Mouse (Mus musculus): ENCODE measurements around the gene Noct. TPM values are rescaled to one million over a fixed set of nuclear protein-coding genes. Genes with fewer than 3 reads are reported as not detected.
"Not testable (repeated sequence)": the region's sequence is repeated elsewhere in the genome, so short reads cannot be mapped to it uniquely, and the experiment has no call there.

Gene Noct
- polyA plus RNA-seq, 2 experiments: 19.0 to 25.5 TPM

DNA sequence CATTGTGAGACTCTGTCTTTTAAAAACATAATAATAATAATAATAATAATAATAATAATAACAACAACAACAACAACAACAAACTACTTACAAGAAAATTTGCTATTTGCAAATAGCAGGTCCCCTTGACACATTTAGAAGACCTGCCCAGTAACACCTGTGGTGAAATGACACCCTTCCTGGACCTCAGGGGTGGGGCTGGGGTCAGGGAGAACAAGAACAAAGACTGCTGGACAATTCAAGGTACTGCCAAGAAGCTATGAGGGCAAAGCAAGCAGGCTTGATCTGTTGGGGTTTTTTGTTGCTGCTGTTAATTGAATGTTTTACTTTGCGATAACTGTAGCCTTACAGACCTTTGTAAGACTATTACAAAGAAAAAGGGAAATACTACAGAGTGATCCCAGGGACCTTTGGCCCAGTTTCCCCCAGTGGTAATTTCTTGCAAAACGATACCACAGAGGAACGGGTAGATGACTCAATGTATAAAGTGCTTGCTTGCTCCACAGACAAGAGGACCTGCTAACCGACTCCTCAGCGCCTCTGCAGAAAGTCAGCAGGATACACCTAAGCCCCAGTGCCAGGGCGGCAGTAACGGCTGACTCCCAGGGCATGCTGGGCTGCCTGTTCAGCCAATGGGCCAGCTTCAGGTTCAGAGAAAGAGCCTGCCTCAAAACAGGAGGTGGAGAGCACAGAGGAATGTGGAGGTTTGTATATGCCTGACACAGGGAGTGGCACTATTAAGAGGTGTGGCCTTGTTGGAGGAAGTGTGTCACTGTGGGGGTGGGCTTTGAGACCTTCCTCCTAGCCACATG lies 14.5 kb upstream of the Noct start:
- TF ChIP-seq EP300 (IDR thresholded peaks at IDR 0.05; ENCODE audit: low read depth) (no peak), CTCF (IDR thresholded peaks at IDR 0.05; ENCODE audit: low read depth) (no peak)
- no peak overlapping the region for H3K9ac ChIP-seq (replicated peaks)
- H3K36me3 ChIP-seq (replicated peaks; ENCODE audit: control insufficient read depth, insufficient read depth, low read depth): no peaks in the 10 kb centered on the region
- H3K9me3 ChIP-seq (ENCODE audit: control insufficient read depth, low read length): no peaks in the 10 kb centered on the region
- no peaks in the 10 kb centered on the region for H3K27me3 ChIP-seq (ENCODE audit: control insufficient read depth, insufficient read depth, low read length)
- DNase-seq (ENCODE audit: low read depth in 3 of 3, low spot score in 3 of 3) (no peak), ATAC-seq (ENCODE audit: insufficient read depth) (peak; percentile 39; the same call in 1 of the 2 replicates)
- H3K27ac ChIP-seq: no peak overlapping the region
- H3K4me3 ChIP-seq (ENCODE audit: insufficient read depth in 1 of 2, low read depth in 2 of 2, low read length in 2 of 2): no peak overlapping the region
- H3K4me2 ChIP-seq (ENCODE audit: low read depth): no peak overlapping the region
- H3K4me1 ChIP-seq (replicated peaks; ENCODE audit: control insufficient read depth in 2 of 2, insufficient read depth in 2 of 2, low read length in 1 of 2): no peaks in the 10 kb centered on the region
- WGBS (ENCODE audit: insufficient replicate concordance): 68% methylated on average over 7 of the region's 7 CpGs

DNA sequence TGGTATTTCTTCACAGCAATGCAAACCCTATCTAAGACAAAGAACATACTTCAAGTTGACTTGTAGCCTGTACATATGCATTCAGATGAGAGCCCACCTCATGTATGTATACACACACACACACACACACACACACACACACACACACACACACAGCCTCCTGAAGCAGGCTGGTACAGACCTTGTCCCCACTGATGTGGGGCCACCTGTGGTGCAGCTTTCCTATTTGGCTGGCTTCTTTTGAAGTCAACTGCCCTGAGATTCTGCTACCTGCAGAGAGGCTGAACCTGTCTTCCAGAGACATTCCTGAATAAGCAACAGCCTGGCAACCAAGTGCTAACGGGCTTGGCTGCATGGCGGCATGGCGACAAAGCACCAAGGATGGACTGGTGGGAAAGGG lies 13.8 kb upstream of the Noct start:
- no peak overlapping the region for H3K4me3 ChIP-seq (ENCODE audit: insufficient read depth in 1 of 2, low read depth in 2 of 2, low read length in 2 of 2)
- no peaks in the 10 kb centered on the region for H3K27me3 ChIP-seq (ENCODE audit: control insufficient read depth, insufficient read depth, low read length)
- H3K27ac ChIP-seq: no peak overlapping the region
- H3K9ac ChIP-seq (replicated peaks): no peak overlapping the region
- no peaks in the 10 kb centered on the region for H3K9me3 ChIP-seq (ENCODE audit: control insufficient read depth, low read length)
- no peak for DNase-seq (ENCODE audit: low read depth in 3 of 3, low spot score in 3 of 3)
- no peak for ATAC-seq (ENCODE audit: insufficient read depth)
- H3K4me2 ChIP-seq (ENCODE audit: low read depth): no peak overlapping the region
- 86% methylated on average over 3 of the region's 3 CpGs for WGBS (ENCODE audit: insufficient replicate concordance)
- no peaks in the 10 kb centered on the region for H3K4me1 ChIP-seq (replicated peaks; ENCODE audit: control insufficient read depth in 2 of 2, insufficient read depth in 2 of 2, low read length in 1 of 2)
- TF ChIP-seq EP300 (IDR thresholded peaks at IDR 0.05; ENCODE audit: low read depth): no peak
- no peak for TF ChIP-seq CTCF (IDR thresholded peaks at IDR 0.05; ENCODE audit: low read depth)
- H3K36me3 ChIP-seq (replicated peaks; ENCODE audit: control insufficient read depth, insufficient read depth, low read depth): no peaks in the 10 kb centered on the region

DNA sequence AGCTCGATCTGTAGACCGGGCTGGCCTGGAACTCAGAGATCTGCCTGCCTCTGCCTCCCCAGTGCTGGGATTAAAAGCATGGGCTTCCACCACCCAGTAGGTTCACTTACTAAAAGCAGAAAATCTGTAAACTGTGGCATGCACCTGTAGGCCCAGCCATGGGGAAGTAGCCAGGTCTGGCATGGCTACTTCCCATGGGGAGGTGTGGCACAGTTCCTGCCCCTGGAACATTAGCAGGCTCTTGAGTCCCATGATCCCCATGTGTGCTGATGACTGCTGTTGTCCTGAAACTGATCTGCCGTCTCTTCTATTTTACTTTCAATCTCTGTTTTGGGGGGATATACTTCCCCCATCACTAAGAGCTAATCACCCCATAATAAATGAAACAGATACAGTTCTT lies 11.1 kb upstream of the Noct start:
- no peak for ATAC-seq (ENCODE audit: insufficient read depth)
- H3K9me3 ChIP-seq (ENCODE audit: control insufficient read depth, low read length): no peaks in the 10 kb centered on the region
- no peaks in the 10 kb centered on the region for H3K4me1 ChIP-seq (replicated peaks; ENCODE audit: control insufficient read depth in 2 of 2, insufficient read depth in 2 of 2, low read length in 1 of 2)
- WGBS (ENCODE audit: insufficient replicate concordance): 67% methylated on average over 3 of the region's 3 CpGs
- no peak for TF ChIP-seq EP300 (IDR thresholded peaks at IDR 0.05; ENCODE audit: low read depth)
- no peak for TF ChIP-seq CTCF (IDR thresholded peaks at IDR 0.05; ENCODE audit: low read depth)
- H3K27ac ChIP-seq: no peak overlapping the region
- no peak overlapping the region for H3K4me2 ChIP-seq (ENCODE audit: low read depth)
- no peak overlapping the region for H3K4me3 ChIP-seq (ENCODE audit: insufficient read depth in 1 of 2, low read depth in 2 of 2, low read length in 2 of 2)
- no peaks in the 10 kb centered on the region for H3K27me3 ChIP-seq (ENCODE audit: control insufficient read depth, insufficient read depth, low read length)
- H3K9ac ChIP-seq (replicated peaks): no peak overlapping the region
- no peaks in the 10 kb centered on the region for H3K36me3 ChIP-seq (replicated peaks; ENCODE audit: control insufficient read depth, insufficient read depth, low read depth)
- no peak for DNase-seq (ENCODE audit: low read depth in 3 of 3, low spot score in 3 of 3)

DNA sequence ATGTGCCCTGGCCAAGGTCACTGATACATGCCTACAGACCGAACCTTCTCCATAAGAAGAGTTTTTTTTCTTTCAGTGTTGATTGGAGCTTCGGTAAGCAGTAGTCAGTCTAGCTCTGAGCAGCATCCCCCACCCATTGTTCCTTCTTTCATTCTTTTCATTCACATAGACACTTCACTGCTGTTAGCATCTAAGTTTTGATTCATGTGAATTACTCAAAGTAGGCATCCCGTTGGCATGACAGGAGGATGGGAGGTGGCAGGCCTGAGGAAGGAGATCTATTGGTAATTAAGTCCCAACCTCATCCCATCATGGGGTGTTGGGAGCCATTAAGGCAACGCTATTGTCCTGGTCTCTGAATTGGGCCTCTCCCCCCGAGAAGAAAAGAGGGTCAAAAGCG lies 8.6 kb upstream of the Noct start:
- Histone ChIP-seq H3K36me3 (replicated peaks; ENCODE audit: control insufficient read depth, insufficient read depth, low read depth) (no peaks in the 10 kb centered on the region), H3K27me3 (ENCODE audit: control insufficient read depth, insufficient read depth, low read length) (no peaks in the 10 kb centered on the region), H3K27ac (no peak overlapping the region), H3K4me2 (ENCODE audit: low read depth) (no peak overlapping the region), H3K9me3 (ENCODE audit: control insufficient read depth, low read length) (no peaks in the 10 kb centered on the region), H3K4me3 (ENCODE audit: insufficient read depth in 1 of 2, low read depth in 2 of 2, low read length in 2 of 2) (no peak overlapping the region), H3K4me1 (replicated peaks; ENCODE audit: control insufficient read depth in 2 of 2, insufficient read depth in 2 of 2, low read length in 1 of 2) (no peaks in the 10 kb centered on the region), H3K9ac (replicated peaks) (no peak overlapping the region)
- ATAC-seq (ENCODE audit: insufficient read depth): no peak
- 55% methylated on average over 5 of the region's 6 CpGs for WGBS (ENCODE audit: insufficient replicate concordance)
- TF ChIP-seq CTCF (IDR thresholded peaks at IDR 0.05; ENCODE audit: low read depth) (no peak), EP300 (IDR thresholded peaks at IDR 0.05; ENCODE audit: low read depth) (no peak)
- DNase-seq (ENCODE audit: low read depth in 3 of 3, low spot score in 3 of 3): no peak

DNA sequence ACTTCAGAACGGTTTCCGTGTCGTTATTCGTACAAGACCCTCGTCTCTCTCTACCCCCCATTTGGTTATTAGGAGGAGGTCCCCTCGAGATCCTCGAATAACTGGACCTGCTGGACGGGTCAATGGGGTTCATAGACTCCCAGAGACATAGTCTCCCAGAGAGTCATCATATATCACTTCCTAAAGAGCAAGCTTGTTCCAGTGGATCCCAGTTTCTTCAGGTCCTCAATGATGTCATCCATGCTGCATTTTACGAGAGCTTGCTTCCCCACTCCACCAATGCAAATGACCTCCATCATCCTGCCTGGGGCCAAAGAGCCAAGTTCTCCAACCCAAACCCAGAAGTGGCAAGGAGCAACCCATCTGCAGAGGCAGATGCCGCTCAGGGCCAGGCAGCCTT lies 7.9 kb upstream of the Noct start:
- not testable (repeated sequence) for H3K27me3 ChIP-seq (ENCODE audit: control insufficient read depth, insufficient read depth, low read length); H3K4me2 ChIP-seq (ENCODE audit: low read depth); ATAC-seq (ENCODE audit: insufficient read depth); H3K9me3 ChIP-seq (ENCODE audit: control insufficient read depth, low read length); H3K27ac ChIP-seq; H3K9ac ChIP-seq (replicated peaks); DNase-seq (ENCODE audit: low read depth in 3 of 3, low spot score in 3 of 3); H3K36me3 ChIP-seq (replicated peaks; ENCODE audit: control insufficient read depth, insufficient read depth, low read depth); H3K4me3 ChIP-seq (ENCODE audit: insufficient read depth in 1 of 2, low read depth in 2 of 2, low read length in 2 of 2); H3K4me1 ChIP-seq (replicated peaks; ENCODE audit: control insufficient read depth in 2 of 2, insufficient read depth in 2 of 2, low read length in 1 of 2)
- WGBS (ENCODE audit: insufficient replicate concordance): 52% methylated on average over 5 of the region's 10 CpGs

DNA sequence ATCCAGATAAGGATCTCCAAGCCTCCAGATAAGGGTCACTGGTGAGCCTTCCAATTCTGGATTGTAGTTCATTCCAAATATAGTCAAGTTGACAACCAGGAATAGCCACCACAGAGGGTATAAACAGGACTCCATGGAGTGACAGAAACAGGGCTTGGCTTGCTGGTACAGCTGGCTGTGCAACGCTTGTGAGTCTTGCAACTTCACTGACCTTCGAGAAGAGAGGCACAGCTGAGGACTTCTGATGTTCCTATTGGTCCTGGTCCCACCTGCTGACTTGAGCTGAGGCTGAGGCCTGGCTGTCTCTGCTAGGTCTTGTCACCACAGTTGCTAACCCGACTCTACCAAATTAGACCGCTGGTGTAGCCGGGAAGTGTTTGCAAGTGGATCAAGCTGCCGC lies 5.9 kb upstream of the Noct start:
- DNase-seq (ENCODE audit: low read depth in 3 of 3, low spot score in 3 of 3); H3K27ac ChIP-seq; H3K27me3 ChIP-seq (ENCODE audit: control insufficient read depth, insufficient read depth, low read length); H3K9me3 ChIP-seq (ENCODE audit: control insufficient read depth, low read length); H3K9ac ChIP-seq (replicated peaks); ATAC-seq (ENCODE audit: insufficient read depth); H3K4me2 ChIP-seq (ENCODE audit: low read depth); H3K4me3 ChIP-seq (ENCODE audit: insufficient read depth in 1 of 2, low read depth in 2 of 2, low read length in 2 of 2); H3K36me3 ChIP-seq (replicated peaks; ENCODE audit: control insufficient read depth, insufficient read depth, low read depth); H3K4me1 ChIP-seq (replicated peaks; ENCODE audit: control insufficient read depth in 2 of 2, insufficient read depth in 2 of 2, low read length in 1 of 2): not testable (repeated sequence)
- 74% methylated on average over 6 of the region's 6 CpGs for WGBS (ENCODE audit: insufficient replicate concordance)

Data from liver, embryonic 14.5 days (tissue).